Mouse (Mus musculus) heart, postnatal 4 days (tissue): Measurements from ENCODE around the gene Ewsr1. TPM values are rescaled to one million over a fixed set of nuclear protein-coding genes. Genes with fewer than 3 reads are reported as not detected.

Experiments used
- DNase-seq: peaks from one replicate; pipeline ENCODE4 v3.0.0; 2021
- total RNA-seq, 2 experiments: library from RNA; stranded (reverse); gene quantifications; 2 replicates each; pipeline ENCODE4 v1.2.3; 2021

The Ewsr1 gene
- total RNA-seq, 2 experiments from 2014 or later = 247 to 254 TPM

- DNase-seq = peak; percentile 55
Measured at GRCm38 (mm10) chr11:5057856-5058641, 41.0 kb downstream of the Ewsr1 start, which contains the start of gene Rasl10a. TSS of gene Rasl10a (plus strand) at chr11:5058128.

GRCm38 (mm10) chr11:5057541-5057855 lies 41.6 kb downstream of the Ewsr1 start:
- no peak for DNase-seq

- no peak for DNase-seq
Measured at GRCm38 (mm10) chr11:5057064-5057463, 42.0 kb downstream of the Ewsr1 start.

GRCm38 (mm10) chr11:5055945-5056938 lies 42.8 kb downstream of the Ewsr1 start:
- DNase-seq = no peak

- DNase-seq = no peak
Measured at GRCm38 (mm10) chr11:5054874-5055273, 44.2 kb downstream of the Ewsr1 start.

- no peak for DNase-seq
Measured at GRCm38 (mm10) chr11:5054151-5054550, 44.9 kb downstream of the Ewsr1 start.

DNA sequence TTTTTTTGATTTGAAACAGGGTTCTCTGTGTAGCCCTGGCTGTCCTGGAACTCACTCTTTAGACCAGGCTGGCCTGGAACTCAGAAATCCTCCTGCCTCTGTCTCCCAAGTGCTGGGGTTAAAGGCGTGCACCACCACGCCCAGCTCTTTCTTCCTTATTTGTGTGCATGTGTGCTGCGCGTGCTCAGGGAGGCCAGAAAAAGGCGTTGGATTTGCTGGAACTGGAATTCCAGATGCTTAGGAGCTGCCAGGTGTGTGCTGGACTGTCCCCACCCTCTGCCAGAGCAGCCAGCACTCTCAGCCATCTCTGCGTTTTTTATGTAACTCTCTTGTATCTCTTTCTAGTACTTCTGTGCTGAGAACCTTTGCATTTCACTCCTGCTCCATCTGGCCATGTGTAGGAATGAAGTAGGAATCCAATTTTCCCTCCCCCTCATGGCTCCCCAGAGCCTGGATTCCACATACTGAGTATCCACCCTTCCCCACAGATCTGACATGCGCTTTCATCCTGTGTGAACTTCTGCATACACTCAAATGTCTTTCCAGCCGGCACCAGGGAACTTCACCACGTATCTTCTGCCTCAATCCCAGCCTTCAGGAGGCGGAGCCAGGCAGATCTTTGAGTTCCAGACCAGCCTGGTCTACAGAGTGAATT lies 46.7 kb downstream of the Ewsr1 start:
- no peak for DNase-seq

GRCm38 (mm10) chr11:5051629-5052028 lies 47.4 kb downstream of the Ewsr1 start:
- DNase-seq = no peak

GRCm38 (mm10) chr11:5046321-5046926 lies 52.6 kb downstream of the Ewsr1 start:
- no peak for DNase-seq

DNA sequence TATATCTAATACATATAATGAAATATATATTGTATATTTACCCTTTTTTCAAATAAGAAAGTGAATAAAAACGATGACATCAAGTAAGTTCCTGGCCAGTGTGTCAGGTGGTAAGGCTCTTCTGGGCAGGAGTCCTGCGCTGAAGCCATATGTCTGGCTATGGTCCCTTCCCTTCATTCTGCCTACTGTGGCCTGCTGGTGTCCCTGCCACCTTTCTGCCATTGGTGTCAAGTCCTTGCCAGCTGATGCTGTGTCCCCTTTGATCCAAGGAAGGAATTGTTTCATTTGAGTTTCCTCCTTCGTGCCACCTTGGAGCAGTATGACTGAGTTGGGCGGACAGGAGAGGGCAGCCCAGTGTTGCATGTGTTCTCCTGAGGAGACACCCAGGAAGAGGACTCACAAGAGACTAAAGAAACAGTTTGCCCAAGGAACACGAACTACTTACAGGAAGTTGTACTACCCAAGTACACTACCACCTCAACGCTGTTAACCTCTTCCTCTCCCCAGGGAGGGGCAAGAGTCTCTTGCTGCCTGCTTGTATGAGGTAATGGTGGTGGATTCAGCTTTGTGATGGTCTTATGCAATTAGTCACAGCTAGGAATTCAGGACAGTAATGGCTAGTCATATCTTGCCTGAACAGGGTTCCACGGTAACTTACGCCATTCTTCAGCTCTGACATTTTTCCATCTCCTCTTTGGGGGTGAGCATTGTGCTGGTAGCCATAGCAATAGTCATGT lies 56.3 kb downstream of the Ewsr1 start:
- no peak for DNase-seq

DNA sequence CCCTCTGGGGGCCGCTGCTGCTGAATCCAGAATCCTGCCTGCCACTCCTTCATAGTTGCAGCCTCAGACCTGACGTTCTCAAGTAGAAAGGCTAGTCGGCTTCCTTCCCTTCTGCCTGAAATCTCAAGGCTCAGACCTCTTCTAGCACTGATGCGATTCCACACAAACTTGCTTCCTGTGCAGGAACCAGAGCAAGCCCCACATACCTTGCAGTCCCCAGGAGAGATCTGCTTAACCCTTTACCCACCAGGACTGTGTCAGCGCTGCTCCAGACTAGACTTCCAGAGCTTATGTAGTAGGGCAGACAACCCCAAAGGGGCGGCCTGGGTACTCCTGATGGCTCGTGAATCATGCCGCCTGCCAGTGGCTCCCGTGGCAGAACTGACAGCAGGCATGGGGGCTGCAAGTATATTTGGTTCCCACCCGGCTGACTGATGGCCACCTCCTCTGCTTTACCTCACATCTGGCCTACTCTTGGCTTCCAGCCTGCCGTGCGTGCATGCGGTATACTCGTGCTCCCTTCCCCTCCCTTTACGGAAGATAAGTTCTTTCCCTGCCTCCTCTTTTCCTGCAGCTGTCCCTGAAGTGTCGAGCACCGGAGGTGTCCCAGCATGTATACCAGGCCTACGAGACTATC lies 57.8 kb downstream of the Ewsr1 start:
- DNase-seq = no peak

DNA sequence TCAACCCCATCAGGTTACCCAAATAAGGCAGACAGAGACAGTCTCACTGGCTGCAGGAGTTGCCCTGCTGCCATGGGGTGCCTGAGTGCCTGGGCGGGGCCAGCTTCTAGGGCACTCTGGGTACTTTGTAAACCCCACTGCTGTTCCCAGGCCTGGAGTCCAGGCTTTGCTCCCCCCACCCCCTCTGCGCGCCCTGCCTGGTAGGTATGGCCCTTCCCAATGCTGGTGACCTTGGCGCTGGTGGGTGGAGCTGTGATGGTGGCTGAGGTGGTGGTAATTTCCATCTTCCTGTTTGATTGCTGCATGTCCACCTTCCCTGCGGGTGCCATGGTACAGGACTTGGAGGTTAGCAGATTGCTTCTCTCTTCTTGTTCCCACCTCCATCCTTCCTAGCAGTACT lies 58.5 kb downstream of the Ewsr1 start:
- no peak for DNase-seq

GRCm38 (mm10) chr11:5037146-5037854 lies 61.8 kb downstream of the Ewsr1 start:
- DNase-seq = peak; percentile 41

- no peak for DNase-seq
Measured at GRCm38 (mm10) chr11:5035421-5035820, 63.6 kb downstream of the Ewsr1 start.

DNA sequence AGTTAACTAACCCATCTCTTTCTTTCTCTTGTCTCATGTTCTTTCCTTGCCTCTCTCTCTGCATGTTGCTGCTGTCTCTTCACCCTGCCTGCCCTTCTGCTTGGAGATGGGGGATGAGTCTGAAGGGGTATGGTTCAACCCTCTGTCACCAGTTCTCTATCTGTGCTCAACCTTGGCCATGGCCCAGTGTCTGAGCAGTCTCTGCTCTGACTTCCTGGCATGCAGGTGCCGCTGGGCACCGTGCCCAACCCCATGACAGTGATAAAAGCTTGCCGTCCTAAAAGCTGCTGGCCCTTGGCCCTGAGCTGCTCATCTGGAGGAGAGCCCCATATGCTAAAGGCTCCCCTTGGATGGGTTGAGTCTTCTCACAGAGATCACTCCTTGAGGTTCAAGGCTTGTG lies 65.9 kb downstream of the Ewsr1 start:
- DNase-seq = peak; percentile 79

DNA sequence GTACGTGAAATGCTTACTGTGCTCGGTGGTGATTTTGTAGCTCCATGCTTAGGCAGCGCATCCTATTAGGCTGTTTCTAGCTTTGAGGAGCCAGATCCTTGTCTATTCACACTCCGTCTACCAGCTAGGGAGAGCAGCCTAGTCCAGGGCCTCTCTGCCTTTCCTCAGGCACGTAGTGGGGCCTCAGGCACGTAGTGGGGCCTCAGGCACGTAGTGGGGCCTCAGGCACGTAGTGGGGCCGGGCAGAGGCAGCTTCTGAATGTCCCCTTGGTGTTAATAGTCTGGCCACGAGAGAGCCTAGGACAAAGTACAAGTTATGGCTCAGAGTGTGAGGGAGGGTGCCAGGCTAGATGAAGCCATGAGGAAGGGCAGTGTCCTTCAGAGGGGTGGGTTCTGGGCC lies 66.4 kb downstream of the Ewsr1 start:
- DNase-seq = no peak

DNA sequence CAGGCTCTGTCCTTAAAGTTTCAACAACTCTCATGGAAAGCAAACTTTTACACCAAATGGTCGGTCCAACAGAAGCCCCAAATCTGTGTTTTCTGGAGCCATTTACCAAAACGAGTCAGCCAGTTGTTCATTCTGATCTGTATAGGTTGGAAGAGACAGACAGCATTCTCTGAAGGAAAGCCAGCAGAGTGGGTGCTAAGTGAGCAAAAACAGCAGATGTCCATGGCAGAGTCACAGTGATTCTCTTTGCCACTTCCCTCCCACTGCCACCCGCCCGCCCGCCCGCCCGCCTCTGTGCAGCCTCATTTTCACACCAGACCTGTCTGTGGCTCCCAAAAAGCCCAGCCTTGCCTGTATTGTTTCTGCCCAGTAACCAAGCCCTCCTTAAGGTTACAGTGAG lies 70.8 kb downstream of the Ewsr1 start:
- no peak for DNase-seq

GRCm38 (mm10) chr11:5025108-5025507 lies 74.0 kb downstream of the Ewsr1 start:
- DNase-seq = no peak
